Mouse (Mus musculus) heart, postnatal 14 days (tissue): ENCODE results near the gene Gm20388. TPM values are rescaled to one million over a fixed set of nuclear protein-coding genes. Genes with fewer than 3 reads are reported as not detected.

Source experiments
- DNase-seq, 2 experiments: peaks; one replicate each; pipeline ENCODE4 v3.0.0; 2021 to 2022
- intact Hi-C: fragments of 180-260 bp; cut with DNase I; formaldehyde crosslinking; loops from one replicate; pipeline ENCODE4 v1.15.1; 2025
- total RNA-seq, 2 experiments: library from RNA; stranded (reverse); gene quantifications; 2 replicates each; pipeline ENCODE4 v1.2.3; 2021

The Gm20388 gene
- total RNA-seq, 2 experiments from 2014 or later, result 0.24 TPM; not detected in 1

DNA sequence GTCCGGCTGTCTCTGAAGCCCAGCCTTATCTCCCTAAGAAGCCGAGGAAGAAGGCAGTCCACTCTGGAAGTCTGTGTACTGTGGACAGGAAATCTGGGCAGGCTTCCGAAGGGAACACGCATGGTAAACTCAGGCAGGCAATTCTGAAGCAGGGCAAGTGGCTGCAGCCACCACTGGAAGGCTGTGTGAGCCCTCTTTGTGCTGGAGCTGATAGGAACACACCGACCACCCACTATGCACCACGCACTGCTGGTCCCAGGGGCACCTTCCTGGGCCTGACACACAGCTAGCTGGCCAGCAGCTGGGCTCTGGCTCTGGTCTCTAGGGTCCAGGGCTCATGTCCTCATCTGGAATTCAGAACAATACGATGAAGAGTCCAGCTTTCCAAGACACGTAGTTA, 2305.0 kb downstream of the Gm20388 start:
- DNase-seq, result peak; percentile 28 to 35
- intact Hi-C loops, result no loop called here

DNA sequence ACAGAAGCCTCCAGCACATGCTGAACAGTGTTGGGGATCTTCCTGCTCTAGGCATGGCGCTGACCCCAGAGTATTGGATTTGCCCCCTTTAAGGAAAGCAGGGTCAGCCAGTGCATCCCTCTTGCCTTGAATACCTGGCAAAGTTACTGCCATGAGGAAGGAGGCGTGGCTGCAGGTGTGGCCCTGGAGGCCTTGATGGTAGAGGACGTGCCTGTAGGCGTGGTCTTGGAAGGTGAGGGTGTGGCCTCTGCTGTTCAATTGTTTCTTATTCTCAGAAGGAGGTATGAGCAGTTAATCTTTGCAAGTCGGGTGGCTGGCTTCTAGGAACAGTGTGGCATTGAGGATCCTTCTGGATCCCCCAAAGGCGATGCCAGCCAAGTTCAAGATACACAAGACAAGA, 2305.8 kb downstream of the Gm20388 start:
- no peak for DNase-seq
- intact Hi-C loops, result no loop called here

DNA sequence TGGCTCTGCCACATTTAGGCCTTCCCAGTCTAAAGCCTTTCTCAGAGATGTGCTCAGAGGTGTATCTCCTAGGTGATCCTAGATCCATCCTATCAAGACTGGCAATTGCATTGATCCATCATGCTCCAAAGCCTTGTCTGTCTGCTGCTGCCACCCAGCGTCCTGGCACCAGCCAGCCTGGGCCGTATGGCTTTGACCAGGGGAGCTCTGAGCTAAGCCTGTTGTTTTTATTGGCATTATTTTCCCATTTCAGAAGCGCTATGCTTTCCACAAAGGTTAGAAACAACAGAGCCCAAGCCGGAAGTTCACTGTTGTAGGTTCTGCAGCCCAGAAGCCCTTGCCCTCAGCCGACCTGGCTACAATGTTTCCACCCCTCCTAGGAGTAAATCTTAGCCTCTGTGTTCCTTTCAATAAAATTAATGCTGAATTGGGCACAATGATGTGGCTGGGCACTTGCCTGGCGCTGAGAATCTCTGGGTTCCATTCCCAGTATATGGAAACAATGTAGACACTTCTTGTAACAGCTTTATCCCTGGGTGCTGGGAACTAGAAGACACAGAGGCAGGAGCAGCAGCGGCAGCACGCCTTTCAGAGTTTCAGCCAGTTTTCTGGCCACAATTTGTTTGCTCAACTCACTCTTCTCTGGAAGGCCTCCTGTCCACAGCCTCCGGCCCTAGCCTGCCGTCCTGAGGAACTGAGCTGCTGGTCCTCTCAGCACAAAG, 2307.0 kb downstream of the Gm20388 start:
- no peak for DNase-seq
- intact Hi-C loops, result no loop called here

DNA sequence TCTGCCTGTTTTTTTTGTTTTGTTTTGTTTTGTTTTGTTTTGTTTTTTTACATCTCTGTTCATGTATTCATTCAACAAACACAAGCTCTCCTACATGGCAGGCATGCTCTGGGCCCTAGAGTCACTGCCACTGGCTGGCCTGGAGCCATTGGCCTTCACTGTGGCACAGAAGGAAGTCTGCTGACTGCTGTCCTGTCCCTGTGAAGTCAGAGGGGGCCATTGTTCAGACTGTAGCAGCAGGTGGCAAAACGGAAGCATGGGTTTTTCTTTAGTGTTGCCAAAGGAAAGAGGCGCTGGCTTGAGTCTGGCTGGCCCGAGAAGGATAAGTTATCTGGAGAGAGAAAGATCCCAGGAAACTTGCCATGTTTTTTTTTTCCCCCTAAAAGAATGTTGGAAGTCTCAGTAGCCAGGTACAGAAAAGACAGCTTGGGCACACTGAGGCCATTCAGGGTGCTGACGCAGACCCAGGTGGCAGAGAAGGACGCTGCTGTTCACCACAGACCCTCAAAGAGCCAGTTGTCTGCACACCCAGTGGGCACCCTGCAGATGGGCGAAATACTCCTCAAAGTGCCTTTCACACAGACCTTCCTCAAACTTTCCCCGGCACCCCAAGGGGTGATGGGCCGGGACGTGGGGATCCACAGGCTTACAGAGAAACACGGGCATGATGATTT, 2313.5 kb downstream of the Gm20388 start:
- DNase-seq, result no peak
- intact Hi-C loops, result no loop called here

DNA sequence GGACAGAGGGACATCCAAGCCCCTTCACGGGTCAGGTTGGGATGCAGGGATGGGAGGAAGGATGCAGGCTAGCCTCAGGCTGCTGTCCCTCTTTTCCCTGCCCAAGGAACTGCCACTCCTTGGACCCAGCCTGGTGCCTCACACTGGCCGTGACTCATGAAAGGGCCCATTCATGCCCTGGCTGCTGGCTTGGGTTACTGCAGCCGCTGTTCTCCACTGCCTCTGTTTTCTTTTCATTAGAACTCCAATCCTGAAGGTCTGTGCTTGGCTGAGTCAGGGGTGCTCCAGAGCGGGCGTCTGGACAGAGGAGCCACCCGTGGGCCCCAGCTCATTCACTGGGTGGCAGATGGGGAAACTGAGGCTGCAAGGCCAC, 2314.0 kb downstream of the Gm20388 start:
- DNase-seq, result no peak
- intact Hi-C loops, result loop anchor here (5.0 kb wide), 1 partner anchor 42 kb away; no protein-coding TSS in a partner anchor

DNA sequence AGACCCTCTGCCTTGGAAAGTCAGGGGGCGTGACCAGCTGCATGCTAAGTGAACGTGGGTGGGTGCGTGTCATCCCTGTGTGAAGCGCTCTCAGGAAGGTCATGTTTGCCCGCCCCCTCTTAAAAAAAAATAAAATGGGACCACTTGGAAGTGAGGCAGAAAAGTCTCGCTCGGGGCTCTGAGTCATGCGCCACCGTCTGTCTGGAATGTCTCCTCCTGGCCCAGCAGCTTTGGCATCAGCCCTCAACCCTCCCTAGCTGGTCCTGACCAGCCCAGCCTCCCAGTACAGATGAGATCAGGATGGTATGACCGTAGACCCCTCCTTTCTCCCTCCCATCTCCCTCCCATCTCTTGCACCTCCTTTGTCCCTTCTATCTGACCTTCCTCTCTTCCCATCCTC, 2314.8 kb downstream of the Gm20388 start:
- intact Hi-C loops, result loop anchor here (5.0 kb wide), 1 partner anchor 43 kb away; no protein-coding TSS in a partner anchor
- no peak for DNase-seq

DNA sequence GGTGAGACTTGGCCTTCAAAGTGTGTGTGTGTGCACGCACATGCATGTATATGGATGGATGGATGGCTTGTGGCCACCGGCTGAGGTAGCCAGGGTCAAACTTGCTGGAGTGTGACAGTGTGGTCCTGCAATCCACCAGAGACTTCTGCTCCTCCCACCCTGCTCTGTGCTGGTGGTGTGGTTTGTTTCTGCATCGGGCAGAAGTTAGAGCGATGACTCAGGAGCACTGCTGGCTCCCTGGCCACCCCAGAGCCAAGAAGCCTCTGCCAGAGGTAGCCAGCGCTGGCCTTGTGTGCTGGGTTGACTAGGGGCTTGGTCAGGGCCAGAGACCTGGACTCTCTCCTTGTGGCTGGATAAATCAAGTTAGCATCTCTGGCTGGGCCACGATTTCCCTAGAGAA, 2316.7 kb downstream of the Gm20388 start:
- DNase-seq, result no peak
- intact Hi-C loops, result loop anchor here (5.0 kb wide), 1 partner anchor 45 kb away; no protein-coding TSS in a partner anchor

DNA sequence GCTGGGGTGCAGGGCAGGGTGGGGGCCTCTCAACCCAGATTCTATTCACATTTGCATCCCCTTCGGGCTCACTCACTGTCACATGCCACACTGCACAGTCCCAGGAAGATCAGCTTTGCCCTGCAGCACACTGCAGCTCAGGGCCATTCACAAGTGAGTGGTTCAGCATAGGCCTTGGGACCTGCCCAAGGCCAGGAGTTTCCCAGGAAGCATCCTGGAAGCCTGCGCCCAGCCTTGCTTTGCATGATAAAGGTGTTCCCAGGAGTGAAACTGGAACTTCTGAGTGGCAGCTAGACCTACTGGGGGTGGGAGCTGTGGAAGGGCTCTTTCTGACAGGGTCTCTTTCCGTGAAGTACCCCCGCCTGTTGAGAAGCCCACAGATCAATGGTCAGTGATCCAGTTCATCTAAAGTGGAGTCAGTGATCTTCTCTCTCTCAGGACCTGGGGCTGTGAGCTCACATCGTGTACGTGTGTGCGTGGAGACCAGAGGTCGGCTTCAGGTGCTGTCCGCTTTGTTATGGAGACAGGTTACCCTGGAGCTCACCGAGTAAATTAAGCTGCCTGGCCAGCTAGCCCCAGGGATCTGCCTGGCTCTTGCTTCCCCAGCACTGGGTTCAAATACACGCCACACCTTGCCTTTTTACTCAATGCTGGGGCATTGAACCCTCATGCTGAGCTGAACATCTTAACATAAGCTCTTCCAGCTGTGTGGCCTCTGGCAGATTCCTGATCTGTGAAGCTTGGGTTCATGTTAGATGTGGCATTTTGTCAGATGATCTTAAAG, 2318.3 kb downstream of the Gm20388 start:
- intact Hi-C loops, result loop anchor here (5.0 kb wide), 1 partner anchor 47 kb away; no protein-coding TSS in a partner anchor
- DNase-seq, result no peak

DNA sequence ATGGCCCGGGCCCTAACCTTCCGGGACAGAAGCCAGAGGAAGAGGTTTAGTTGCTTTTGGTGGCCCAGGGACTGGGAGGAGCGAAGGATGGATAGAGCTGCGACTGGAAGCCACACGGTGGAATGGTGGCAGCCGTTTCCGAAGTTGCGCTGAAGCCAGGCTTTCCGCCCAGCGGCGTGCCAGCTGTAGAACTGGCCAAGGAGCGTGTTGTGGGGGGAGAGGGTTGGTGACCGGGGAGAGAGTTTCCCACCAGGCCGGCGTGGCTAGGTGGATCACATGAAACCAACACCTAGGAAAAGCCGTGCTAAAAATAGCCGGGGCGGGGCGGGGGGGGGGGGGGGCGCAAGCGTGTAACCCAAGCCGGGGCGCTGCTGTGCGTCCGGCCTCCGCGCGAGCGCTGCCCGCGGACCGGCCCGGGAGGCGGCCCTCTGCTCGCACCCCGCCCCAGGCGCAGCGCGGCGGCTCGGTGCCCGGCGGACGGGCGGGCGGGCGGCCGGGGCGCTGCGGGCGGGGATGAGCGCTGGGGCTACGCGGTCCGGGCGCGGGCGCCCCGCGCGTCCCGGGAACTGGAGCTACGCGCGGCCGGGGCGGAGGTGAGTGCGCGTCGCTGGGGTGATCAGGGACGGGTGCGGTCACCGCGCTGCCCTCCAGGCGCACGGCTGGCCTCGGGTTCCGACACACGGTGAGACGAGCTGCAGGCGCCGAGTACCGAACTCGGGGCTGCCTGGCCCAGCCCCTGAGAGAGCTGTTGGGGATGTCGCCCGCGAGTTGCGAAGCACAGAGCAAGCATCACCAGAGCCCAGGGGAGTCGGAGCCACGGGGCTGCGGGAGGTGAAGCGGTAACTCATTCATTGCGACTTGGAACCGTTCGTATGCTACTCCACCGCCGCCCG, 2319.4 kb downstream of the Gm20388 start:
- DNase-seq, result peak; percentile 63 to 73
- intact Hi-C loops, result loop anchor here (1.0 to 5.0 kb wide), 3 partner anchors 48 to 87 kb away; no protein-coding TSS in a partner anchor

DNA sequence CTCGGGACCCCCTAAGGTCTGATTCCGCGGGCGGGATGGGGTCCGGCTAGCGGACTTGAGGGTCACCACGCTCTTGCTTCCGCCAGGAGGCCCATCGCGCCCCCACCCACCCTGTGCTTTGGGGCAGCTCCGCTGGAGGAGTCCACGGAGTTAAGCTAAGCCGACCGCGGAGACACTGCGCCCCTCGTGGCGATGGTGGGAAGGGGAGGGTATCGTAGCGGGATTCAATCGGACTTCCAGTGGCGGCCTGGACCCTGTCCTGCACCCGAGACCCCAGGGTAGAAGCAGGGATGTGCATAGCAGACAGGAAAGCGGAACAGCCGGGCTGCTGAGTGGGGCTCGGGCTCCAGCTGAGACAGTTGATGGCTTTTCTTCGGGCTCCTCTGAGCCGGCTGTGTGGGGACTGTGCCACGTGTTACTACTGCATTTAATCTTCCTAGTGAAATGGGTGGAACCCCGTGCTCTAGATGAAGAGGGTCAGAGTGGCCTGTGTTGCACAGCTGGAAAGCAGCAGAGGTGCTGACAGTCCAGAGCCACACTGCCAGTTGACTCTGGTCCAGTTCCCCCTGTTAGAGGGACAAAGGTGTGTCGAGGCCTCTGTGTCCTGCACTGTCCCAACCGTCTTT, 2320.2 kb downstream of the Gm20388 start:
- intact Hi-C loops, result loop anchor here (1.0 to 2.0 kb wide), 2 partner anchors 68 to 88 kb away; no protein-coding TSS in a partner anchor
- peak; percentile 79 to 84 for DNase-seq

DNA sequence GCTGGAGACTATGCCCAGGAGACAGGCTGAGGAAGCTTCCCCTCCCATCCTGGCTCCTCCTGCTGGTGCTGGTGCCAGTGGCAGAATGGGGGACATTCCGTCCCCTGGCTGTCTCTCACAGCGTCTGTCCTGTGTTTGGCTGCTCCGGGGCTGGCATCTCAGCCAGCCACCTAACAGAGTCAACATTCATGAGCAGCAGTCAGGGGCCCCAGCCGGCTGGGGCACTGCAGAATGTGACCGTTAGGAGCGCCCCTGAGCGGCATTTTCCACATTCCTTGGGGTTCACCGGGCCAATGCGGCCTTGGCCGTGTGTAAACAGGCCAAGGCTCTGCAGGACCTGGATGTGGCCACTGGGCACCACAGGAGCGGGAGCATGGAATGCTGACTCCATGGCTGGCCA, 2323.4 kb downstream of the Gm20388 start:
- DNase-seq, result peak; percentile 59 to 77
- intact Hi-C loops, result loop anchor here (1.0 kb wide), 1 partner anchor 91 kb away; no protein-coding TSS in a partner anchor

DNA sequence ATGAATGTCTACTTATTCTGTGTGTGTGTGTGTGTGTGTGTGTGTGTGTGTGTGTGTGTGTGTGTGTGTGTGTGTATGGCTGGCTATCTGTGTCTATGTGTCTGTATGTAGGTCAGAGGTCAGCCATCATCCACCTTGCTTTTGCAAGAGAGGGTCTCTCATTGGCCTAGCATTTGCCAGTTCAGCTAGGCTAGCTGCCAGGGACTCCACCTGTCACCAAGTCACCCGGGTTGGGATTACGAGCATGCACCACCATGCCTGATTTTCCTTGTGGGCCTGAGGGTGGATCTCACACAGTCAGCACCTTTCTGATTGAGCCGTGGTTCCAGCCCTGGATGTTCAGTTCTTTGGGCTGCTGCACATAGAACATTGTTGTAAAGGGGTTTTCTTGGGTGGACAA, 2325.9 kb downstream of the Gm20388 start:
- intact Hi-C loops, result no loop called here
- no peak for DNase-seq

DNA sequence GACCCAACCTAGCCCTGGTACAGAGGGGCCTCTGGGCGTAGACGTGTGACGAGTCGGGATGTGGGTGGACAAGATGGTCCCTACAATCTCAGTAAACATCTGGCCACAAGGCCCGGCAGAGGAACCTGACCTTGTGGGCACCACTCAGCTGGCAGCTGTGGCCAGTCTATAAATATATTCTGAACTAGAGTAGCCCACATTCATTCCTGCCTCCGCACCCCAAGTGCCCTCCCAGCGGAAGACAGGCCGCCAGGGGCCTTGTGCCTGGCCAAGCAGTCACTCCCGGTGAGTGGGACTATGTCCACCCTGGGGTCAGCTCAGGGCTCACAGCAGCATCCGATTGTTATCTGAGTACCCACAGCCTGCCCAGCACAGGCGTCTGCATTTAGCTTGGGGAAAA, 2327.6 kb downstream of the Gm20388 start:
- intact Hi-C loops, result no loop called here
- DNase-seq, result peak; percentile 48 to 64

DNA sequence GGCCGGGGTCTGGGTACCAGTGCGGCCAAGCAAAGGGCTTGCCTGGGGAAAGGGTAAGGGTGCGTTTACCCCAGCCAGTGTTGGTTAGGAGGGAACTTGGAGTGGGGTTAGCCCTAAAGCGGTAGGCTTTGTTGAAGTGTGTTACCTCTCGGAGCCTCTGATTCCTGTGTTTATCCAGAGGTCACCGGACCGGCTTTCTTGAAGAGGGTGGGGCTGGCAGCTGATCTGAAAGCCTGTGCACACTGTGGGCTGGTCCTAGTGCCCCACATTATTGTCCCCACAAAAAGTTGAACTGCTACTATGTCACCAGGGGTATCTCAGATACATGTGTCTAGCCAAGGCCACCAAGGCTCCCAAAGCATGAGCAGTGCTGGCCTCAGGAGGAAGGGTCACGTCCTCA, 2328.1 kb downstream of the Gm20388 start:
- intact Hi-C loops, result no loop called here
- DNase-seq, result no peak

DNA sequence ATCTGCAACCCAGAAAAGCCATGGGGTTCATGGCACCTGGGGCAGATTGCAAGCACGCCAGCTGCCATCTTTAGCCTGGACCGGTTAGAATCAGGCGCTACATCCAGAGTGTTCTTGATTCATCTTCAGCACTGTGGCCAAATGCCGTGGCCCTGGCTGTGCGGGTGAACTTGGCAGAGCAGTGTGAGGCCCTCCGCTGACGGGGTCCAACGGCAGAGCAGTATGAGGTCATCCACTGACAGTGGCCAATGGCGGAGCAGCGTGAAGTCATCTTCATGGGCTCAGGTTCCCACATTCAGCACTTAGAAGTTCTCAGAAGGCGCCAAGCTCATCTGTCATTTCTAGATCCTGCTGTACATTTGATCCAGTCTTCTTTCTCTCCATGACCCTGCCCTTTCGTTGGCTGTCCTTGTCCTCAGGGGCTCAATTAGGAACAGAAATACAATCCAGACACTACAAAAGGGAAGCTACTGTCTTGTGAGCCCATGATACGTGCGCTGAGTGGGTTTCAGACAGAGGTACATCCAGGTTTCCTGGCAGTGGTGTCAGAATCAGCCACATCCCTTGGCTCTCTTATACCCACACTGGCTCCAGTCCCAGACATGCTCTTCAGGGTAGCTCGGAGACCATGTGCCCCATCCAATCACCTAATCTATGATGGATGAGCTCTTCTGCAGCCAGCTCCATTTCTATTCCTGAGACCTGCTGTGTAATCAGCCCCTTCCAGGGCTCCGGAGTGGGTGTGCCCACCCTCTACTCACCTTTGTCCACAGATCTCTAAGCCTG, 2329.8 kb downstream of the Gm20388 start:
- peak in 1 of 2 experiments; percentile 30 for DNase-seq
- intact Hi-C loops, result no loop called here

DNA sequence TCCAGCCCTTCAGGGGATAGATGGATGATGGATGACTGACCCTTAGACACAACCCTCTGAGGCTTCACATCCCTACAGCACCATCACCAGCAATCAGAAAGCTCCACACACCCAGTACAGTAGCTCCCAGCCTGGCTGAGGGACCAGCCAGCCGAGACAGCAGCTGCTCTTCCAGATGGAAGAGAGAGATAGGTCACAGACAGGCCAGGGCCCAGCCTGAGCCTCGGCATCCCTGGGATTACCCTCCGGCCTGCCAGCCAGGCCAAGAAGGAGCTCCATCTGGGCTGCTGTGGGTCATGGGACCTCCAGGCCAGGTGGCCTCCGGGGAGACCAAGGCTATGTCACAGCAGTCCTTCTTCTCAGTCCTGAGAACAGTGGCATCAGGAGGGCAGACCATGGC, 2332.7 kb downstream of the Gm20388 start:
- no peak for DNase-seq
- intact Hi-C loops, result no loop called here

DNA sequence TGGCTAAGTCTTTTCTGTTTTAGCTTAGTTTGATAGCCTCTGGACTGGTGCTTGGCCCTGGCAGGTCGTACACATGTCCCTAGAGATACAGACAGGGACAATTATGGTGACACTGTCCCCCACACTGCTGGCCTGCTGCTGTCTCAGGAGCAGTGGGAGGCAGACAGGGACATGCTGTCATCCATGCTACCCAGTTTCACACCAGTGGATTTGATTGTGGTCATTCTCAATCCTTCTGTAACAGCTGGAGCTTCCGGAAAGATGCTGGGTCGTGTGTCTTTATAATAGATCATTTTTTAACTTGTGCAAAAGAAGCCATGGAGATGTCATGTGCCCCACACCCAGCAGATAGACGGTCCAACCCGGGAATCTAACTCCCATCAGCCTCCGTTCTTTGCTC, 2334.5 kb downstream of the Gm20388 start:
- no peak for DNase-seq
- intact Hi-C loops, result no loop called here

DNA sequence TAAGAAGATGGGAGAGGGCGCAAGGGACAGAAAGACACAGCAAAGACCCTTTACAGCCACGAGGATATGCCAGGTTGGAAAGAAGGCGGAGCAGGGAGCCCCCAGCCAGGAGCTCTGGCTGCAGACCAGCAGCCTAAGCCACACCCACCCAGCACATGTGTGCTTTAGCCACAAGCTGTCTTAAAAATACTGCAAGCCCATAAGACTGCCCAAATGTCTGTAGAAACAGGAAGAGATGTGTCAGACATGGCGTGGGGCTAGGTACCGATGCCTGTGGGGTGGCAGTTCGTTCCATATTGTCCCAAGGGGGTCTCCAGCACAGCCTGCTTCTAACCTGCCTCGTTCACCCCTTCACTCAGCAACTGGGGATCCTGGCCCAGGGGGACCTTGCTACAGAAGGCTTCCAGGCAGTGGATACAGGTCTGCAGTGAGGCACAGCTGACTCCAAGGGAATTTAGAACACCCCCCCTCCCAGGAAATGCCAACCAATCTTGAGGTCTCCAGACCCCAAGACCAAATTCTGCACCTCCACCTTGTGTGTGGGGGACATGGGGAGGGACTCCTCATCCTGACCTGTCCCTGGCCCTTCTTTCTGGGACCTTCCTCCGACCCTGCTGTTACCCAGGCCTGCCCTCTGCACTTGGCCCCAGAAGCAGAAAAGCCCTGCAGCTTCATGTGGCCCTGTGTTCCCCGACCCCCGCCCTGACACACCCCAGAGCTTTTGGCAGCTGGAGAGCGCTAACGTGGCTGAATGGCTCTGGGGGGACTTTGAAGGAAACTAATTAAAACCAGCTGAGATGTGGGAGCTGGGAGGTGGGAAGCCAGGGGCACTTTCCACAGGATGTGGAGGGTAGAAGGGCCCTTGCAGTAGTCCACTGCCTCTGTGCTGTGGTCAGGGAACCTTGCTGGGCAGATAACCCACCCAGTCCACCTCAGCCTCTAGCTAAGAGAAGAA, 2335.9 kb downstream of the Gm20388 start:
- DNase-seq, result no peak

More for the DNA sequence above, 2335.9 kb downstream of the Gm20388 start:
- intact Hi-C loops, result no loop called here
